Mouse (Mus musculus) C2C12 (cell line): Measurements from ENCODE around the gene Islr.

ENCODE experiments used
- CTCF ChIP-seq: IDR thresholded peaks from one replicate; pipeline ENCODE4 v1.5.1; 2011; ENCODE audit not compliant: control insufficient read depth, insufficient read depth, insufficient read length
- MYOD1 ChIP-seq: IDR thresholded peaks from one replicate; pipeline ENCODE4 v1.6.1; 2011; ENCODE audit warnings: low read depth; ENCODE audit not compliant: control insufficient read depth, insufficient read length
- MYOG ChIP-seq: IDR thresholded peaks from one replicate; pipeline ENCODE4 v1.6.1; 2011; ENCODE audit not compliant: control insufficient read depth, insufficient read length; ENCODE audit errors: extremely low read depth
- USF1 ChIP-seq: IDR thresholded peaks from one replicate; pipeline ENCODE4 v1.6.1; 2011; ENCODE audit warnings: low read depth, mild to moderate bottlenecking, control low read depth, moderate library complexity

GRCm38 (mm10) chr9:58253033-58253804 is 49.1 kb upstream of the Islr start, which contains the start of gene Stoml1:
- TF ChIP-seq CTCF: peak; percentile 96
- TF ChIP-seq USF1: no peak
- TF ChIP-seq MYOG: no peak
- TF ChIP-seq MYOD1: no peak
